Mouse (Mus musculus): ENCODE measurements around the gene Hcfc2.

Hcfc2 gene

GRCm38 (mm10) chr10:82771595-82772170 lies 75.7 kb downstream of the Hcfc2 start:
- DNase-seq (ENCODE audit: low read depth, low spot score): no peak

DNA sequence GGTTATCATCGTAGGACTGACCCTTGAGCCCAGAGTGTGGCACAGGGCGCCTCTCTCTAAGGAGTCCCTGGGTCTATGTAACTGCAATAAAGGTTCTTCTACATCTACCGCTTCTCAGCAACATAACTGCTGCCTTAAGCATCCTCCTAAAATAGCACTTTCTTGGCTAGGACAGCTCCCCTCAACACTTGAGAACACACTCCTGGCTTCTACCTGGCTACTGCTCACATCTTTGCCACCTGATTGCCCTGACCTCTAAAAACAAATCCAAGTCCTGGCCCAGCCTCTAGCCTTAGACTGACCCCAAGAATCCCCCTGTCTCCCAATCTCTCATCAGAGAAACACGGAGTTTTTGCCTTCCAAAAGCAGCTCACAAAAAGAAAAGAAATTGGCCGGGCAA lies 78.9 kb downstream of the Hcfc2 start:
- DNase-seq (ENCODE audit: low read depth, low spot score): no peak

- no peak for DNase-seq (ENCODE audit: low read depth, low spot score)
These were observed 81.1 kb downstream of the Hcfc2 start for GRCm38 (mm10) chr10:82777075-82777474.

GRCm38 (mm10) chr10:82777886-82778285 lies 81.9 kb downstream of the Hcfc2 start:
- DNase-seq (ENCODE audit: low read depth, low spot score): no peak

DNA sequence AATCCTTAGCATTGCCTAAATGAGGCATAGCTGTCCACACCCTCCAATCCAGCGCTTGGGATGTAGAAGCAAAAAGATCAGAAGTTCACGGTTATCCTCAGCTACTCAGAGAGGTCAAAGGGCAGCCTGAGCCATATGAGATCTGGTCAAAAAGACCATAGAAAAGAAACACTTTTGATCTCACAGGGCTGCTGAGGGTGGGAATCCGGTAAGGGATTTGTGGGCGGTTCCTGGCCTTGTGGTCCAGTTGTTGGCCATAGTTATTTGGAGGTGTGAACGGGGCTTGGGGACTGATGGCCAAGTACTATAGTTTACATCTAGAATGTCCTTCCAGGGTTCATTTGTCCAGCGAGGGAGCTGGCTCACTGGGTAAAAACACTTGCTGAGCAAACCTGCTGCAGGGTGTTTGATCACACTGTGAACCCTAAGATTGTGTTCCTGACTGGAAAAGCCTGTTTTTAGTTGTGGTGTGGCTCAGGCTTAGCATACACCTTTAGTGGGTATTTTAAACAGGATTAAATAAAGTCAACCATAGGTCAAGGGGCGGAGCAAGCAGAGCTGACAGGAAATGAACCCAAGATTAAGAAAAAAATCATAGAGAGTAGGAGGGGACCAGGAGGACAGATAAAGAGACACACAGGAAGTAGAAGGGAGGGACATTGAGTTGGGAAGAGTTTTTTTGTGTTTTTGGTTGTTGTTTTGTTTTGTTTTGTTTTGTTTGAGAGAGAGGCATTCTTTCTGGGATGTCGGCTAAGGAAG lies 83.0 kb downstream of the Hcfc2 start:
- no peak for DNase-seq (ENCODE audit: low read depth, low spot score)

DNA sequence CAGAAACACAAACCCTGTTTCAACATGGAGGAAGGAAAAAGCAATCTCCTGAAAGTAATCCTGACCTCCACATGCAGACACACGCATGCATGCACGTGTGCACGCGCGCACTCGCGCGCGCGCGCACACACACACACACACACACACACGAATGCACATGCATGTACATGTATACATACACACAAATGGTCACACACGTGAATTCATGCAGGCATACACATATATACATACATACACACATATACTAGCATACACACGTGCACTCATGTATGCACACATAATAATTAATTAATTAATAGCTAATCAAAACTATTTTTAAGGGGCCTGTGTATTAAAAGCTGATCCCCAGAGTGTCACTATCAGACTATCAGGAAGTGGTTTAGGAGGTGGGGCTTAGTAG lies 83.9 kb downstream of the Hcfc2 start:
- no peak for DNase-seq (ENCODE audit: low read depth, low spot score)

DNA sequence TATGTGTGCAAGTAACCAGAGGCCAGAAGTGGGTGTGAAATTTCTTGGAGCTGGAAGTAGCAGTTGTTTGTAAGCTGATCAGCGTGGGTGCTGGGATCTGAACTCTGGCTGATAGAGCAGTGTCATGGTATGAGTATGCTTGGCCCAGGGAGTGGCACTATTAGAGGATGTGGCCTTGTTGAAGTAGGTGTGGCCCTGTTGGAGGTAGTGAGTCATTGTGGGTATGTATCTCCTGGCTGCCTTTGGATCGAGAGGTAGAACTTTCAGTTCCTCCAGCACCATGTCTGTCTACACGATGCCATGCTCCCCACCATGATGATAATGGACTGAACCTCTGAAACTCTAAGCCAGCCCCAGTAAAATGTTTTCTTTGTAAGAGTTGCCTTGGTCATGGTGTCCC lies 84.4 kb downstream of the Hcfc2 start:
- DNase-seq (ENCODE audit: low read depth, low spot score): no peak

DNA sequence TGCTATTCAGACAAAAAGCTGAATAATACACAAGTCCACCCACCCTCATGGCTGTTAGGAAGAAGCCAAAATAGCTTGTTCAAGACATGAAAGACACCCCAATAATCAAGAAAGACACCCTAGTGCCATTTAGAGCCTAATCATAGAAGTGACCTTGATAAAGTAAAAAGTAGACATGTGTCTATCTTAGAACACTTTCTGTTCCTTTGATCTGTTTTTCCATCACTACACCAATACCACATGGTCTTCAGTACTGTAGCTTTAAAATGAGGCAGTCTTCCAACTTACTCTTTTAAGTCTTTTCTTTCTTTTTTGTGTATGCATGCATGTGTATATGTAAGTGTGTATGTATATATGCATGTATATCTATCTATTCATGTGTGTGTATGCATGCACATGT lies 84.9 kb downstream of the Hcfc2 start:
- DNase-seq (ENCODE audit: low read depth, low spot score): no peak

GRCm38 (mm10) chr10:82782472-82782871 lies 86.5 kb downstream of the Hcfc2 start:
- no peak for DNase-seq (ENCODE audit: low read depth, low spot score)

- DNase-seq (ENCODE audit: low read depth, low spot score): no peak
These were observed 93.2 kb downstream of the Hcfc2 start for GRCm38 (mm10) chr10:82789181-82789580.

DNA sequence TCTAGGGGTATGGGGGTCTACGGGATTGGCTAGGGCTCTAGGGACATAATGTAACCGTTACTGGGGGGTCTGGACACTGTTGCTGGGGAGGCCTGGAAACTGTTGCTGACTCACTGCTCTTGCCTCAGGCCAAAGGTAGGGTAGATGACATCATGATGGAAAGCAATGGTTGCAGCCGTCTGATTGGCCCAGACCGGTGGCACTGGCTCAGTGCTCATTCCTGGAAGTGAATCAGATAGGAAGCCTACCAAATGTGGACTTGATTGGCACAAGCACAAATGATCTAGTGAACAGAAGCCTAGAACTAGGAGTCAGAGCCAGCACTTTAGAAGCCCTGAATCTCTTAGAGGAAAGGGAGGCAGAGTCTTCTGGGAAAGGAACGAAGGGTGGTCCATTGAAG lies 94.5 kb downstream of the Hcfc2 start:
- no peak for DNase-seq (ENCODE audit: low read depth, low spot score)

GRCm38 (mm10) chr10:82791713-82792112 lies 95.8 kb downstream of the Hcfc2 start:
- no peak for DNase-seq (ENCODE audit: low read depth, low spot score)

Measured in retina, adult 2 months (tissue).